Comparison of ENCODE assay signal across 11 mouse cellular contexts in the genomic region with DNA sequence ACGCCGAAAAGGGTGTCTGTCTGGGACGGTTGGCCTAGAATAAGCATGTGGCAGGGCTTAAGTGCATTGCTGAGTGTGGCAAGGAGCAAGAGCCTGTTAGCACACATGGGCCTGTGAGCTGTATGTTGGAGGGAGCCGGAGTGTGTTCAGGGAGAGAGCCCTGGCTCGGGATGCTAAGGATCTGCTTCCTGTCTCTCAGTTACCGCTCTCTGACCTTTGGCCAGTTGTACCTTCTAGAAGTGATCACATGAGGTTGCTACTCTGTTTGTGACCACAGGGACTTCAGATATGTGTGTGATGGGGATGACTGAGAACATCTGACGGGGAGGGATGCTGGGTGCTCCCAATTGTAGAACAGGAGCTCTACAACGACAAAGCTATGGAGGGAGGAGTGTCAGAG. TPM values are rescaled to one million over a fixed set of nuclear protein-coding genes. Genes with fewer than 3 reads are reported as not detected.
DNase-seq lines count a peak whose midpoint lies in the region; ATAC-seq and TF ChIP-seq lines count a peak whose summit lies in the region.
"Had no signal": no experiment of that assay in that cellular context is flagged by ENCODE, and none has a peak within 500 bp of the region (broad histone marks: within the 10 kb centered on the region; RNA-seq: fewer than 3 reads in every experiment).

No protein-coding gene starts in this region.

- no peak for TF ChIP-seq CTCF in heart, adult 2 months (IDR thresholded peaks at IDR 0.05)
- no peak for TF ChIP-seq CTCF in testis, adult 2 months (IDR thresholded peaks at IDR 0.05; ENCODE audit: control insufficient read depth, insufficient read depth, insufficient replicate concordance, low read depth, low read length)

- no peaks in the 10 kb centered on the region for H3K9me3 ChIP-seq in limb, embryonic 13.5 days

- intact Hi-C loops in heart, adult 2 months (cut with DNase I), result no loop called here
- intact Hi-C loops in heart, postnatal 14 days (cut with DNase I), result no loop called here

- TF ChIP-seq EP300 in heart, adult 2 months (IDR thresholded peaks at IDR 0.05; ENCODE audit: insufficient read depth, low read depth, low read length), result no peak

- no peak overlapping the region for H3K4me3 ChIP-seq in heart, adult 2 months
- H3K4me3 ChIP-seq in testis, adult 2 months (ENCODE audit: control insufficient read depth, low read depth, low read length), result no peak overlapping the region
- H3K4me3 ChIP-seq in limb, embryonic 13.5 days, result no peak overlapping the region

- WGBS in heart, adult 2 months, result 39% methylated on average over 8 of the region's 8 CpGs
- WGBS in limb, embryonic 13.5 days, result 45% methylated on average over 8 of the region's 8 CpGs

- H3K27ac ChIP-seq in heart, adult 2 months, result peak overlapping the region; percentile 99
- peak overlapping the region; percentile 23; the same call in 1 of the 2 replicates for H3K27ac ChIP-seq in testis, adult 2 months (ENCODE audit: control insufficient read depth, insufficient read depth, low read depth, low read length)
- peak overlapping the region; percentile 11; the same call in 1 of the 2 replicates for H3K27ac ChIP-seq in limb, embryonic 13.5 days

- H3K4me2 ChIP-seq in limb, embryonic 13.5 days (replicated peaks), result no peak overlapping the region

- H3K9ac ChIP-seq in heart, adult 2 months (ENCODE audit: low read depth, low read length), result peak overlapping the region; percentile 4; the same call in 1 of the 2 replicates
- H3K9ac ChIP-seq in limb, embryonic 13.5 days, result peak overlapping the region; percentile 43; the same call in 1 of the 2 replicates
- H3K9ac ChIP-seq: forebrain, postnatal 0 days had no signal

- no peak for ATAC-seq in limb, embryonic 13.5 days (ENCODE audit: low FRiP score, low read depth)
- ATAC-seq: CD4-positive, CD25-positive, alpha-beta regulatory T cell, adult 4 months had no signal

- H3K79me2 ChIP-seq in heart, adult 2 months (replicated peaks; ENCODE audit: control insufficient read depth, insufficient read depth, low read length), result no peaks in the 10 kb centered on the region

- H3K27me3 ChIP-seq in heart, adult 2 months (ENCODE audit: control insufficient read depth, insufficient read depth, low read length), result no peaks in the 10 kb centered on the region
- no peaks in the 10 kb centered on the region for H3K27me3 ChIP-seq in testis, adult 2 months (ENCODE audit: control insufficient read depth, insufficient read depth, low read length)
- H3K27me3 ChIP-seq in limb, embryonic 13.5 days, result no peaks in the 10 kb centered on the region

- H3K4me1 ChIP-seq in heart, adult 2 months (ENCODE audit: control insufficient read depth, insufficient read depth, low read length), result peaks cover 55% of the 10 kb centered on the region
- H3K4me1 ChIP-seq in testis, adult 2 months (ENCODE audit: control insufficient read depth, insufficient read depth, low read length), result peaks cover 5% of the 10 kb centered on the region
- peaks cover 86% of the 10 kb centered on the region for H3K4me1 ChIP-seq in limb, embryonic 13.5 days

- DNase-seq in heart, adult 2 months, result peak in 1 of 2 experiments; percentile 37
- no peak for DNase-seq in heart, postnatal 14 days
- no peak for DNase-seq in testis, postnatal 10 days (ENCODE audit: low spot score)
- no peak for DNase-seq in spleen, adult 18-20 months
- no peak for DNase-seq in embryo, embryonic 10 days (ENCODE audit: low spot score)
- DNase-seq in adrenal gland, postnatal 10 days, result no peak
- DNase-seq: forebrain, postnatal 0 days; right cerebral cortex, adult 18-20 months had no signal

- no peak for TF ChIP-seq POLR2A in heart, adult 2 months (IDR thresholded peaks at IDR 0.05; ENCODE audit: insufficient read depth, low read depth, low read length)
- no peak for TF ChIP-seq POLR2A in testis, adult 2 months (IDR thresholded peaks at IDR 0.05; ENCODE audit: control insufficient read depth, low read depth, low read length)

- peaks cover 1% of the 10 kb centered on the region; the same call in 1 of the 2 replicates for H3K36me3 ChIP-seq in heart, adult 2 months (ENCODE audit: control insufficient read depth, insufficient read depth, low read length)
- H3K36me3 ChIP-seq in testis, adult 2 months (ENCODE audit: control insufficient read depth, insufficient read depth, low read length), result no peaks in the 10 kb centered on the region
- H3K36me3 ChIP-seq in limb, embryonic 13.5 days, result no peaks in the 10 kb centered on the region

RNA-seq across cellular contexts. Expression of gene Mrps23, which starts 48.2 kb away (rescaled TPM):
- 100 to 1,000 TPM; 303 to 314 TPM for total RNA-seq in heart, adult 2 months (2021)
- 121 and 142 TPM in 2 replicates for polyA plus RNA-seq in heart, adult 2 months (2012; rRNA removed)
- 100 to 1,000 TPM; 226 to 277 TPM for total RNA-seq in heart, postnatal 14 days (2021)
- 29.8 and 46.7 TPM in 2 replicates for polyA plus RNA-seq in testis, adult 2 months (2012; rRNA removed)
- 54.8 and 55.5 TPM in 2 replicates for polyA plus RNA-seq in limb, embryonic 13.5 days (2015; fragmentation: Nextera tagmentation; extraction: Ambion mirVana)
- 100 to 1,000 TPM; 175 to 192 TPM for total RNA-seq in adrenal gland, postnatal 10 days (2021)

RNA-seq across cellular contexts. Expression of gene Cuedc1, which starts 58.1 kb away (rescaled TPM):
- 10 to 100 TPM; 49.8 to 55.0 TPM for total RNA-seq in heart, adult 2 months (2021)
- 36.2 and 38.7 TPM in 2 replicates for polyA plus RNA-seq in heart, adult 2 months (2012; rRNA removed)
- 10 to 100 TPM; 47.9 to 55.6 TPM for total RNA-seq in heart, postnatal 14 days (2021)
- 1.9 and 3.9 TPM in 2 replicates for polyA plus RNA-seq in testis, adult 2 months (2012; rRNA removed)
- polyA plus RNA-seq in limb, embryonic 13.5 days (2015; fragmentation: Nextera tagmentation; extraction: Ambion mirVana), result 37.2 and 37.7 TPM in 2 replicates
- 10 to 100 TPM; 32.4 to 43.1 TPM for total RNA-seq in adrenal gland, postnatal 10 days (2021)

Comparison
In these comparisons a context has a peak if more than half of its experiments do, and no peak if none do; other contexts are left out.
1. H3K27ac ChIP-seq: peak in every context shown above with its lines; median percentile 99 in heart, adult 2 months; 23 in testis, adult 2 months; 11 in limb, embryonic 13.5 days.